ENCODE assay signal across 1 mouse cellular context in genomic region chr3:89176421-89176820, GRCm38 (mm10).
TF ChIP-seq lines count a peak whose summit lies in the region.

No protein-coding gene starts in this region.

TF ChIP-seq in myocyte, 11 proteins besides CTCF, POLR2A, EP300 and RAD21 (continued from another document):
- TF ChIP-seq MYOG (IDR thresholded peaks at IDR 0.05; ENCODE audit: control insufficient read depth in 1 of 3, insufficient read depth in 1 of 3, insufficient read length in 2 of 3, low read depth in 2 of 3) (no peak), POLR2AphosphoS2 (IDR thresholded peaks at IDR 0.05; ENCODE audit: insufficient read length, low read depth) (peak; percentile 9)
